Mouse (Mus musculus): ENCODE results near the gene Robo1.

Gene Robo1

GRCm38 (mm10) chr16:72839031-72839430 is 530.9 kb downstream of the Robo1 start:
- DNase-seq = no peak

- no peak for DNase-seq
Observed at GRCm38 (mm10) chr16:72841066-72841465, 533.0 kb downstream of the Robo1 start.

GRCm38 (mm10) chr16:72854101-72854500 is 546.0 kb downstream of the Robo1 start:
- DNase-seq = no peak

GRCm38 (mm10) chr16:72854809-72855503 is 546.9 kb downstream of the Robo1 start:
- no peak for DNase-seq

GRCm38 (mm10) chr16:72861707-72862277 is 553.7 kb downstream of the Robo1 start:
- no peak for DNase-seq

GRCm38 (mm10) chr16:72866011-72866410 is 557.9 kb downstream of the Robo1 start:
- DNase-seq = no peak

GRCm38 (mm10) chr16:72874934-72875732 is 567.0 kb downstream of the Robo1 start:
- DNase-seq = no peak

GRCm38 (mm10) chr16:72888108-72888507 is 580.0 kb downstream of the Robo1 start:
- no peak for DNase-seq

- DNase-seq = no peak
Observed at GRCm38 (mm10) chr16:72889401-72889800, 581.3 kb downstream of the Robo1 start.

GRCm38 (mm10) chr16:72897125-72897524 is 589.0 kb downstream of the Robo1 start:
- no peak for DNase-seq

GRCm38 (mm10) chr16:72908895-72909294 is 600.8 kb downstream of the Robo1 start:
- no peak for DNase-seq

GRCm38 (mm10) chr16:72913134-72913533 is 605.0 kb downstream of the Robo1 start:
- DNase-seq = no peak

- no peak for DNase-seq
Observed at GRCm38 (mm10) chr16:72914068-72914630, 606.0 kb downstream of the Robo1 start.

GRCm38 (mm10) chr16:72920013-72920412 is 611.9 kb downstream of the Robo1 start:
- no peak for DNase-seq

GRCm38 (mm10) chr16:72924423-72925224 is 616.5 kb downstream of the Robo1 start:
- no peak for DNase-seq

- DNase-seq = no peak
Observed at GRCm38 (mm10) chr16:72928525-72929122, 620.5 kb downstream of the Robo1 start.

- no peak for DNase-seq
Observed at GRCm38 (mm10) chr16:72930871-72931270, 622.8 kb downstream of the Robo1 start.

GRCm38 (mm10) chr16:72934908-72935307 is 626.8 kb downstream of the Robo1 start:
- DNase-seq = no peak

GRCm38 (mm10) chr16:72937183-72937582 is 629.1 kb downstream of the Robo1 start:
- no peak for DNase-seq

GRCm38 (mm10) chr16:72939862-72940261 is 631.8 kb downstream of the Robo1 start:
- no peak for DNase-seq

GRCm38 (mm10) chr16:72940786-72941185 is 632.7 kb downstream of the Robo1 start:
- DNase-seq = no peak

- no peak for DNase-seq
Observed at GRCm38 (mm10) chr16:72944403-72944802, 636.3 kb downstream of the Robo1 start.
